Mouse (Mus musculus) brain, embryonic 14.5 days (tissue): ENCODE measurements around the gene Prr19.

Experiments
- CTCF ChIP-seq: fragments of 200-500 bp; IDR thresholded peaks from 2 replicates; pipeline ENCODE4 v1.5.1; 2012; ENCODE audit warnings: inconsistent platforms, mild to moderate bottlenecking, moderate library complexity, borderline replicate concordance; ENCODE audit not compliant: insufficient read depth, insufficient read length; ENCODE audit errors: extremely low read depth
- POLR2A ChIP-seq: fragments of 200-500 bp; IDR thresholded peaks from 2 replicates; pipeline ENCODE4 v1.6.1; 2012; ENCODE audit warnings: mild to moderate bottlenecking, inconsistent platforms, borderline replicate concordance; ENCODE audit not compliant: poor library complexity, insufficient read depth, insufficient read length, severe bottlenecking; ENCODE audit errors: extremely low read depth

DNA sequence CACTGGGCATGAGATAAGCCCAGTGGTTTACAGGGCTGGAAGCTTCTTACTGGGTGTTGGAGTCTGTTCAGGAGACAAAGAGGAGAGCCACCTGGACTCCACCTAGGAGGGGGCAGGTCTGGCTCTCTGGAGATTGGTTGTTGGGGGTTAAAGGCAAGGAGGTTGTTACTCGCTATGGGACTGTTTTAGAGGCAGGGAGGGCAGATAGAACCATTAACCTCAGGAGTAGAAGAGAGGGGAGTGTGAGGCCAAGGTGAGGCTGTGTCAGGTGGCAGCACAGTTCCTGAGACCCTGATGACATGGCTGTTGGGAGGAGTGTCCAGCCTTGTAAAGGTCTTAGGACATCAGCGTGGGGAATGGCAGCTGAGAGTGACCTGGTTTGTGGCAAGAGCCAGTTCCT, 17.0 kb upstream of the Prr19 start:
- TF ChIP-seq CTCF (no peak), POLR2A (no peak)
